Mouse (Mus musculus): ENCODE results near the gene Slc4a4.

DNA sequence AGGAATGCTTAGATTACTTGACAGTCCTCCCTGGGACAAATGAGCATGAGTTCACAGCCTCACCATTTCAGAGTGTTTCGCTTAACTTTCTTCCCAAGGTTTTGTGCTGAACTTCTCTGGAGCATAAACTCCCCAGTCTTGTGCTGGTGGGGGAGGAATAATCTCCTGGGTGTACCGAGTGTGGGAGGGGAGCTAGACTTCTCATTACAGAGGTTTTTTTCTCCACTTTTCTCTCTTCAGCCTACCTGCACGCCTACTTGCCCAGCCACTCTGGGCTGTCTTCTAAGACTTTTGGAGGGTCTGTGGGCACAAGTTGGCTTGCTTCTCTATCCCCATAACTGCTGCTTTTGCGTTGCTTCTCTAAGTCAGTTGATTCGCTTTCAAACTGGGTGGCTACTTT, 365.2 kb downstream of the Slc4a4 start:
- TF ChIP-seq CTCF (IDR thresholded peaks at IDR 0.05; ENCODE audit: low read depth, low read length), result no peak
- TF ChIP-seq POLR2A (IDR thresholded peaks at IDR 0.05; ENCODE audit: insufficient read depth, low read length), result no peak
